Mouse (Mus musculus): ENCODE data around the gene Cit. TPM values are rescaled to one million over a fixed set of nuclear protein-coding genes. Genes with fewer than 3 reads are reported as not detected.

Gene Cit
- polyA plus RNA-seq, 1 experiment from 2014 or later = 26.7 TPM

GRCm38 (mm10) chr5:115937566-115937965 lies 92.5 kb downstream of the Cit start:
- no peaks in the 10 kb centered on the region for H3K4me1 ChIP-seq (ENCODE audit: control insufficient read depth, insufficient read depth, low read length)
- H3K4me3 ChIP-seq (ENCODE audit: low read depth, low read length) = no peak overlapping the region
- no peaks in the 10 kb centered on the region for H3K9me3 ChIP-seq (ENCODE audit: control insufficient read depth, low read length)
- no peak for DNase-seq (ENCODE audit: low spot score)
- no peak for ATAC-seq (ENCODE audit: insufficient read depth, low FRiP score, low TSS enrichment)
- 95% methylated on average over 6 of the region's 6 CpGs for WGBS
- peaks cover 13% of the 10 kb centered on the region for H3K36me3 ChIP-seq (ENCODE audit: control insufficient read depth, insufficient read depth, low read length)
- no peaks in the 10 kb centered on the region for H3K27me3 ChIP-seq (ENCODE audit: control insufficient read depth, insufficient read depth, low read length)
- no peak overlapping the region for H3K9ac ChIP-seq (ENCODE audit: low read length)
- H3K4me2 ChIP-seq (ENCODE audit: low read depth) = no peak overlapping the region
- H3K27ac ChIP-seq (ENCODE audit: low read depth, low read length) = no peak overlapping the region

DNA sequence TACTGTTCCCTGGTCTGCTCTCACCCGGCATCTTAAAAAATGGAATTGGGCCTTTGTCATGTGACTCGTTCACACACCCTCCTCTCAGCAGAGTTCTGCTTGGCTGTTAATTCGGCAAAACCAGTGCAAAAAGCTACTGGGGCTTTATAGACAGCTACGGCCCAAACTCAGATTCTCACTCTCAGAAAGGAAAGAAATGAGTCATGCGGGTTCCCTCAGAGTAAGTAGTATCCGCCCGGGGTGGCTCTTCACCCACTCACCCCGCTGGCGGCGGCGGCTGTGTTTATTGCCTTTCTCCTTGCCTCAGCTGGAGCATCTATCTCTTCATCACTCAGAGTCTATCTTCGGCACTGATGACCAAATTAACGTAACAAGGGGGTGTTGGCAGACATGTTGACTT lies 93.9 kb downstream of the Cit start:
- H3K27ac ChIP-seq (ENCODE audit: low read depth, low read length) = no peak overlapping the region
- H3K36me3 ChIP-seq (ENCODE audit: control insufficient read depth, insufficient read depth, low read length) = peaks cover 13% of the 10 kb centered on the region
- DNase-seq (ENCODE audit: low spot score) (no peak), ATAC-seq (ENCODE audit: insufficient read depth, low FRiP score, low TSS enrichment) (no peak)
- no peak overlapping the region for H3K4me2 ChIP-seq (ENCODE audit: low read depth)
- H3K4me1 ChIP-seq (ENCODE audit: control insufficient read depth, insufficient read depth, low read length) = no peaks in the 10 kb centered on the region
- H3K4me3 ChIP-seq (ENCODE audit: low read depth, low read length) = no peak overlapping the region
- 89% methylated on average over 13 of the region's 13 CpGs for WGBS
- no peaks in the 10 kb centered on the region for H3K9me3 ChIP-seq (ENCODE audit: control insufficient read depth, low read length)
- H3K9ac ChIP-seq (ENCODE audit: low read length) = no peak overlapping the region
- no peaks in the 10 kb centered on the region for H3K27me3 ChIP-seq (ENCODE audit: control insufficient read depth, insufficient read depth, low read length)

GRCm38 (mm10) chr5:115942389-115942788 lies 97.3 kb downstream of the Cit start:
- ATAC-seq (ENCODE audit: insufficient read depth, low FRiP score, low TSS enrichment) (no peak), DNase-seq (ENCODE audit: low spot score) (no peak)
- WGBS = 89% methylated on average over 3 of the region's 3 CpGs
- Histone ChIP-seq H3K36me3 (ENCODE audit: control insufficient read depth, insufficient read depth, low read length) (peaks cover 13% of the 10 kb centered on the region), H3K9ac (ENCODE audit: low read length) (no peak overlapping the region), H3K9me3 (ENCODE audit: control insufficient read depth, low read length) (no peaks in the 10 kb centered on the region), H3K4me1 (ENCODE audit: control insufficient read depth, insufficient read depth, low read length) (no peaks in the 10 kb centered on the region; the same call in 1 of the 2 replicates), H3K4me2 (ENCODE audit: low read depth) (no peak overlapping the region), H3K27ac (ENCODE audit: low read depth, low read length) (no peak overlapping the region), H3K27me3 (ENCODE audit: control insufficient read depth, insufficient read depth, low read length) (no peaks in the 10 kb centered on the region), H3K4me3 (ENCODE audit: low read depth, low read length) (no peak overlapping the region)

GRCm38 (mm10) chr5:115944791-115945490 lies 99.9 kb downstream of the Cit start:
- no peak for ATAC-seq (ENCODE audit: insufficient read depth, low FRiP score, low TSS enrichment)
- 40% methylated on average over 11 of the region's 11 CpGs for WGBS
- peaks cover 8% of the 10 kb centered on the region for H3K36me3 ChIP-seq (ENCODE audit: control insufficient read depth, insufficient read depth, low read length)

GRCm38 (mm10) chr5:115947622-115948353 lies 102.7 kb downstream of the Cit start:
- no peaks in the 10 kb centered on the region for H3K9me3 ChIP-seq (ENCODE audit: control insufficient read depth, low read length)
- no peak overlapping the region for H3K4me2 ChIP-seq (ENCODE audit: low read depth)
- DNase-seq (ENCODE audit: low spot score) (no peak), ATAC-seq (ENCODE audit: insufficient read depth, low FRiP score, low TSS enrichment) (no peak)
- 93% methylated on average over 15 of the region's 15 CpGs for WGBS
- H3K4me1 ChIP-seq (ENCODE audit: control insufficient read depth, insufficient read depth, low read length) = no peaks in the 10 kb centered on the region; the same call in 1 of the 2 replicates
- H3K36me3 ChIP-seq (ENCODE audit: control insufficient read depth, insufficient read depth, low read length) = peaks cover 15% of the 10 kb centered on the region
- H3K4me3 ChIP-seq (ENCODE audit: low read depth, low read length) = no peak overlapping the region
- no peaks in the 10 kb centered on the region for H3K27me3 ChIP-seq (ENCODE audit: control insufficient read depth, insufficient read depth, low read length)
- no peak overlapping the region for H3K27ac ChIP-seq (ENCODE audit: low read depth, low read length)
- H3K9ac ChIP-seq (ENCODE audit: low read length) = no peak overlapping the region

More at GRCm38 (mm10) chr5:115944791-115945490, 99.9 kb downstream of the Cit start:
- Histone ChIP-seq H3K9ac (ENCODE audit: low read length) (no peak overlapping the region), H3K9me3 (ENCODE audit: control insufficient read depth, low read length) (no peaks in the 10 kb centered on the region), H3K27ac (ENCODE audit: low read depth, low read length) (no peak overlapping the region), H3K4me3 (ENCODE audit: low read depth, low read length) (no peak overlapping the region), H3K4me2 (ENCODE audit: low read depth) (no peak overlapping the region), H3K4me1 (ENCODE audit: control insufficient read depth, insufficient read depth, low read length) (no peaks in the 10 kb centered on the region; the same call in 1 of the 2 replicates), H3K27me3 (ENCODE audit: control insufficient read depth, insufficient read depth, low read length) (no peaks in the 10 kb centered on the region)
- no peak for DNase-seq (ENCODE audit: low spot score)

DNA sequence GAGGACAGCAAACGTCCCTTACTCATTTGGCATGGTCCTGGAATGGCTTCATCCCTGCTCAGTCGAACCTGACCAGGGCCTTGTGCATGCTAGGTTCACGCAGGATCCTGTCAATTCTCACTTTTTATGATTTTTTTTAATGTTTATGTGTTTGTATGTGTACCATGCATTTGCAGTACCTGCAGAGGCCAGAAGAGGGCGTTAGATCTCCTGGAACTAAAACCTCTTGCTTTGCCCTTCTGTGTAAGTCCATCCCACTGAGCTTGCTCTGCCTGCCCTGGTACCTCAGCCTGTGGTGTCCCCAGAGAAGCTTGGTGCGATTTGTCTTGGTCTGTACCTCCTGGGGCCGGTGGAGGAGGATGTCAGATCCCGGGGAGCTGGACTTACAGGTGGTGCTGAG lies 105.9 kb downstream of the Cit start:
- H3K4me2 ChIP-seq (ENCODE audit: low read depth) = no peak overlapping the region
- H3K9me3 ChIP-seq (ENCODE audit: control insufficient read depth, low read length) = no peaks in the 10 kb centered on the region
- no peaks in the 10 kb centered on the region for H3K27me3 ChIP-seq (ENCODE audit: control insufficient read depth, insufficient read depth, low read length)
- H3K36me3 ChIP-seq (ENCODE audit: control insufficient read depth, insufficient read depth, low read length) = peaks cover 23% of the 10 kb centered on the region
- H3K4me1 ChIP-seq (ENCODE audit: control insufficient read depth, insufficient read depth, low read length) = no peaks in the 10 kb centered on the region
- H3K9ac ChIP-seq (ENCODE audit: low read length) = no peak overlapping the region
- no peak overlapping the region for H3K27ac ChIP-seq (ENCODE audit: low read depth, low read length)
- no peak for ATAC-seq (ENCODE audit: insufficient read depth, low FRiP score, low TSS enrichment)
- 89% methylated on average over 7 of the region's 7 CpGs for WGBS
- no peak overlapping the region for H3K4me3 ChIP-seq (ENCODE audit: low read depth, low read length)
- no peak for DNase-seq (ENCODE audit: low spot score)

DNA sequence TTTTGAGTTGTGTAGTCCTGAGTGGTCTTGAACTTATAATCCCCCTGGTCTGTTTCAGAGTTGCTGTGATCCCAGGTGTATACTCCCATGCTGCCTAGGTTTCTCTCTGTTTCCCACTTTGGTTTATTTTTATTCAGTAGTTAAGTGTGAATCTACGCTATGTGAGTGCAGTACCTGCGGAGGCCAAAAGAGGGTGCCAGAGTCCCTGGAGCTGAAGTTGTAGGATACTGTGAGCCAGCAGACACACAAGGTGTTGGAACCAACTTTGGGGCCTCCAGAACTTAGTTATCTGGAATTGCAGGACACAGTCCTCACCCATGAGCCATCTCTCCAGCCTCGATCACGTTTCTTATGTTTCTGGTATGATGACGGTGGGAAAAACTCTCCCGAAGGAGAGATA lies 108.1 kb downstream of the Cit start:
- DNase-seq (ENCODE audit: low spot score) (no peak), ATAC-seq (ENCODE audit: insufficient read depth, low FRiP score, low TSS enrichment) (no peak)
- H3K9me3 ChIP-seq (ENCODE audit: control insufficient read depth, low read length) = peaks cover 3% of the 10 kb centered on the region; the same call in 1 of the 2 replicates
- H3K4me1 ChIP-seq (ENCODE audit: control insufficient read depth, insufficient read depth, low read length) = no peaks in the 10 kb centered on the region
- H3K27ac ChIP-seq (ENCODE audit: low read depth, low read length) = no peak overlapping the region
- 96% methylated on average over 6 of the region's 6 CpGs for WGBS
- no peak overlapping the region for H3K4me3 ChIP-seq (ENCODE audit: low read depth, low read length)
- H3K27me3 ChIP-seq (ENCODE audit: control insufficient read depth, insufficient read depth, low read length) = no peaks in the 10 kb centered on the region
- no peak overlapping the region for H3K4me2 ChIP-seq (ENCODE audit: low read depth)
- H3K9ac ChIP-seq (ENCODE audit: low read length) = no peak overlapping the region
- peaks cover 31% of the 10 kb centered on the region for H3K36me3 ChIP-seq (ENCODE audit: control insufficient read depth, insufficient read depth, low read length)

DNA sequence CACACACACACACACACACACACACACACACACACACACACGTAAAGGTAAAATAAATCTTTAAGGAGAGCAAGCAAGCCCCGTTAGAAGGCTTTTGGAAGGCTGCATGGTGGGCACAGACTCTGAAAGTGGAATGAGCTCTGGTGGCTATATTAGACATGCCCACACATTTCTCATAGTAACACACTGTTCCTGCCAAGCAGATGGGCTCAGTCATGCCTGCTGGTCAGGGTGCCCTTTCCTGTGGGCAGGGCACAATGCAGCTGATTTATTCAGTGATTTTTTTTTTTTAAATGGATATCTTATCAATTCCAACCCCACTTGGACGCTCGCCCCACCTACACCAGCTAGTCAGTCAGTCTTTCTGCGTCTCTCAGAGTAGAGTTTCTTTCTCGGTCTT lies 109.0 kb downstream of the Cit start:
- no peak overlapping the region for H3K9ac ChIP-seq (ENCODE audit: low read length)
- H3K4me3 ChIP-seq (ENCODE audit: low read depth, low read length) = no peak overlapping the region
- no peak for ATAC-seq (ENCODE audit: insufficient read depth, low FRiP score, low TSS enrichment)
- peaks cover 31% of the 10 kb centered on the region for H3K36me3 ChIP-seq (ENCODE audit: control insufficient read depth, insufficient read depth, low read length)
- no peak overlapping the region for H3K4me2 ChIP-seq (ENCODE audit: low read depth)
- H3K27me3 ChIP-seq (ENCODE audit: control insufficient read depth, insufficient read depth, low read length) = no peaks in the 10 kb centered on the region
- peaks cover 3% of the 10 kb centered on the region; the same call in 1 of the 2 replicates for H3K9me3 ChIP-seq (ENCODE audit: control insufficient read depth, low read length)
- H3K27ac ChIP-seq (ENCODE audit: low read depth, low read length) = no peak overlapping the region
- no peaks in the 10 kb centered on the region for H3K4me1 ChIP-seq (ENCODE audit: control insufficient read depth, insufficient read depth, low read length)
- WGBS = 91% methylated on average over 6 of the region's 6 CpGs
- DNase-seq (ENCODE audit: low spot score) = no peak

DNA sequence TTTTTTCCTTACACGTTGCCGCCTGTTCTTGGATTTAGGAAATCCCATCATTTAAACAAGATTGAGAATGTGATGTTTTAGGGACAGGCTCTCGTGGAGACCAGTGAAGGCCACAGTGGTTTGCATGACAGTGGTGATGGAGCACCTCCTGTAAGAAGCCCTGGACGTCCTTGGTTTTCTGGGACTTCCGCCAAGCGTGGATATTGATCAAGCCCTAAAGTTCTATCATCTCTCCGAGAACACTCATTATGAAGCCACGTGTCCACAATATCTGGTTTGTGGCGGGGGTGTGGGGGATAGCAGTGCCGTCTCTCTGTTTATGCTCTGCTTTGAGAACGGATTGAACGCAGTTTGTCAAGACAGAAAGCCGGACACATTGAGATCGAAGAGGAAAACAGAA lies 109.5 kb downstream of the Cit start:
- H3K27me3 ChIP-seq (ENCODE audit: control insufficient read depth, insufficient read depth, low read length) = no peaks in the 10 kb centered on the region
- H3K4me2 ChIP-seq (ENCODE audit: low read depth) = no peak overlapping the region
- no peaks in the 10 kb centered on the region for H3K4me1 ChIP-seq (ENCODE audit: control insufficient read depth, insufficient read depth, low read length)
- peaks cover 31% of the 10 kb centered on the region for H3K36me3 ChIP-seq (ENCODE audit: control insufficient read depth, insufficient read depth, low read length)
- H3K27ac ChIP-seq (ENCODE audit: low read depth, low read length) = no peak overlapping the region
- H3K4me3 ChIP-seq (ENCODE audit: low read depth, low read length) = no peak overlapping the region
- no peak overlapping the region for H3K9ac ChIP-seq (ENCODE audit: low read length)
- DNase-seq (ENCODE audit: low spot score) (no peak), ATAC-seq (ENCODE audit: insufficient read depth, low FRiP score, low TSS enrichment) (no peak)
- peaks cover 3% of the 10 kb centered on the region; the same call in 1 of the 2 replicates for H3K9me3 ChIP-seq (ENCODE audit: control insufficient read depth, low read length)
- 96% methylated on average over 14 of the region's 14 CpGs for WGBS
